Mouse (Mus musculus) embryonic facial prominence, embryonic 10.5 days (tissue): ENCODE measurements around the gene Arhgap35. TPM values are rescaled to one million over a fixed set of nuclear protein-coding genes. Genes with fewer than 3 reads are reported as not detected.

Source experiments
- DNase-seq: peaks from one replicate; pipeline ENCODE4 v3.0.0-alpha.2; 2017; ENCODE audit warnings: low spot score
- H3K27ac ChIP-seq: fragments of 300-500 bp; sonication (generic); replicated peaks from 2 replicates; pipeline ENCODE4 v1.5.1; 2016; ENCODE audit warnings: mild to moderate bottlenecking
- H3K27me3 ChIP-seq: fragments of 300-500 bp; sonication (generic); replicated peaks from 2 replicates; pipeline ENCODE4 v1.6.1; 2016; ENCODE audit warnings: low read depth, mild to moderate bottlenecking; ENCODE audit not compliant: poor library complexity, severe bottlenecking
- H3K36me3 ChIP-seq: fragments of 300-500 bp; sonication (generic); replicated peaks from 2 replicates; pipeline ENCODE4 v1.6.1; 2016; ENCODE audit warnings: mild to moderate bottlenecking, moderate library complexity
- H3K4me1 ChIP-seq: fragments of 300-500 bp; sonication (generic); 2 replicates; pipeline ENCODE4 v1.6.1; 2016
- H3K4me3 ChIP-seq: fragments of 300-500 bp; sonication (generic); 2 replicates; pipeline ENCODE4 v1.5.1; 2016; ENCODE audit warnings: mild to moderate bottlenecking, moderate library complexity
- H3K9me3 ChIP-seq: fragments of 300-500 bp; sonication (generic); 2 replicates; pipeline ENCODE4 v1.6.1; 2016; ENCODE audit warnings: mild to moderate bottlenecking
- WGBS: fragments of 180-500 bp; shearing (Covaris S2); methylation state at CpG from one replicate; pipeline ENCODE4 v1.1.7; 2016; 5-methylcytosine and 5-hydroxymethylcytosine counted together
- polyA plus RNA-seq: library from polyadenylated mRNA; unstranded; fragments of >200 nt; fragmentation: Nextera tagmentation; extraction: Ambion mirVana; gene quantifications from 2 replicates; pipeline ENCODE4 v1.2.1, GENCODE M21; 2016

The Arhgap35 gene
- polyA plus RNA-seq, 1 experiment from 2014 or later: 32.6 TPM

GRCm38 (mm10) chr7:16591292-16591691 is 23.5 kb downstream of the Arhgap35 start:
- Histone ChIP-seq H3K27ac (no peak overlapping the region), H3K36me3 (peaks cover 35% of the 10 kb centered on the region), H3K9me3 (no peaks in the 10 kb centered on the region), H3K4me3 (no peak overlapping the region), H3K27me3 (no peaks in the 10 kb centered on the region), H3K4me1 (no peaks in the 10 kb centered on the region)
- WGBS: 80% methylated on average over 1 of the region's 1 CpGs
- DNase-seq: no peak

GRCm38 (mm10) chr7:16587649-16588048 is 27.1 kb downstream of the Arhgap35 start:
- no peak for DNase-seq
- H3K36me3 ChIP-seq: peaks cover 13% of the 10 kb centered on the region; the same call in 1 of the 2 replicates
- H3K4me1 ChIP-seq: no peaks in the 10 kb centered on the region
- H3K9me3 ChIP-seq: no peaks in the 10 kb centered on the region
- no peaks in the 10 kb centered on the region for H3K27me3 ChIP-seq
- no peak overlapping the region for H3K27ac ChIP-seq
- WGBS: 92% methylated on average over 3 of the region's 3 CpGs
- H3K4me3 ChIP-seq: no peak overlapping the region

GRCm38 (mm10) chr7:16584384-16584783 is 30.4 kb downstream of the Arhgap35 start:
- H3K4me3 ChIP-seq: no peak overlapping the region
- DNase-seq: no peak
- H3K36me3 ChIP-seq: 0 out of 2 replicates have a peak, but pooled peaks cover 5% of the 10 kb centered on the region
- H3K27me3 ChIP-seq: no peaks in the 10 kb centered on the region
- H3K9me3 ChIP-seq: no peaks in the 10 kb centered on the region
- no peak overlapping the region for H3K27ac ChIP-seq
- H3K4me1 ChIP-seq: peaks cover 17% of the 10 kb centered on the region

- 0 out of 2 replicates have a peak, but pooled peaks cover 5% of the 10 kb centered on the region for H3K36me3 ChIP-seq
- peaks cover 17% of the 10 kb centered on the region for H3K4me1 ChIP-seq
- WGBS: 87% methylated on average over 1 of the region's 1 CpGs
- no peak overlapping the region for H3K27ac ChIP-seq
- no peaks in the 10 kb centered on the region for H3K9me3 ChIP-seq
- H3K27me3 ChIP-seq: no peaks in the 10 kb centered on the region
- H3K4me3 ChIP-seq: no peak overlapping the region
- no peak for DNase-seq
Observed at GRCm38 (mm10) chr7:16583775-16584174, 31.0 kb downstream of the Arhgap35 start.

- Histone ChIP-seq H3K27ac (no peak overlapping the region), H3K36me3 (peaks cover 6% of the 10 kb centered on the region; the same call in 1 of the 2 replicates), H3K9me3 (no peaks in the 10 kb centered on the region), H3K4me1 (peaks cover 17% of the 10 kb centered on the region), H3K27me3 (no peaks in the 10 kb centered on the region), H3K4me3 (no peak overlapping the region)
- no peak for DNase-seq
- WGBS: 81% methylated on average over 3 of the region's 3 CpGs
Observed at GRCm38 (mm10) chr7:16582299-16582698, 32.5 kb downstream of the Arhgap35 start.

GRCm38 (mm10) chr7:16581276-16582100 is 33.3 kb downstream of the Arhgap35 start:
- DNase-seq: peak; percentile 20
- H3K27ac ChIP-seq: 0 out of 2 replicates have a peak overlapping the region, but pooled peaks have one; percentile 19
- H3K27me3 ChIP-seq: no peaks in the 10 kb centered on the region
- H3K4me1 ChIP-seq: peaks cover 17% of the 10 kb centered on the region
- H3K36me3 ChIP-seq: peaks cover 11% of the 10 kb centered on the region
- no peak overlapping the region for H3K4me3 ChIP-seq
- H3K9me3 ChIP-seq: no peaks in the 10 kb centered on the region
- 64% methylated on average over 13 of the region's 13 CpGs for WGBS

DNA sequence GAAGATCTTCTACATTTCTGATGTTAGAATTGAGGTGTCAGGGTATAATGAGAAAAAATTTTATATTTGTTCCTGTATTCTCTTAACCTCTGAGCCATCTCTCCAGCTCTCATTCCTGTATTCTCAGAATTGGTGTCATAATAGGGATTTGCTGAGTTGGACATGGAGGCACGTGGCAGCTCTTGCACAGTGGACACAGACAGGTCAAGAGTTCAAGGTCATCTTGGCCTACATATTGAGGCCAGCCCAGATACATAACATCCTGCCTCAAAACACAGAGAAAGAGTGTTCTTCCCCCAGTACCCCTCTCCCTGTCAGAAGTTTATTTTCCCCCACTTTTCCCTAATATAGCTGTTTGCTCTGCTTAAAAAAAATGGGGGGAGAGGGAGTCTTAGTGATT is 38.1 kb downstream of the Arhgap35 start:
- Histone ChIP-seq H3K27me3 (no peaks in the 10 kb centered on the region), H3K27ac (no peak overlapping the region), H3K4me1 (peaks cover 12% of the 10 kb centered on the region), H3K4me3 (no peak overlapping the region), H3K36me3 (peaks cover 7% of the 10 kb centered on the region), H3K9me3 (no peaks in the 10 kb centered on the region)
- 62% methylated on average over 1 of the region's 1 CpGs for WGBS
- DNase-seq: no peak

DNA sequence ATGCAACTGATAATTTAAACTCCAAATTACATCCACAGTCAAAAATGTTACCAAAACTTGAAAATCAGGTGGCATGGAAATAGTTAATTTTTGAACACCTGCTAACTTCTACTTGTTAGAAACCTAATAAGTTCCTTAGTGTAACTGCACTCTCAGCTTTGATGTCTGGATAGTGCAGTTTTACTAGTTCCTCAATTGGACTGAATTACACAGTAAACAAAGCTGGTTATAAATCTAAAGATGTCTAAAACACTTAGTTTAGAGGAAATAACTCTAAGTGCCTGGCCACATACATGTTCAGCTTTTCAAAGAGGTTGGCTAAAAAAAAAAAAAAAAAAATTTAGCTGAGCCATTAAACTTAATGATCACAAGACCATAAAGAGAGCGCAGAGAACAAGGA is 43.6 kb downstream of the Arhgap35 start:
- 93% methylated on average over 1 of the region's 1 CpGs for WGBS
- DNase-seq: no peak
- H3K27me3 ChIP-seq: no peaks in the 10 kb centered on the region
- no peak overlapping the region for H3K4me3 ChIP-seq
- 0 out of 2 replicates have a peak, but pooled peaks cover 3% of the 10 kb centered on the region for H3K4me1 ChIP-seq
- H3K9me3 ChIP-seq: no peaks in the 10 kb centered on the region
- peaks cover 4% of the 10 kb centered on the region; the same call in 1 of the 2 replicates for H3K36me3 ChIP-seq
- H3K27ac ChIP-seq: no peak overlapping the region

- Histone ChIP-seq H3K27me3 (no peaks in the 10 kb centered on the region), H3K4me3 (no peak overlapping the region), H3K4me1 (0 out of 2 replicates have a peak, but pooled peaks cover 3% of the 10 kb centered on the region), H3K27ac (no peak overlapping the region), H3K9me3 (no peaks in the 10 kb centered on the region), H3K36me3 (peaks cover 4% of the 10 kb centered on the region; the same call in 1 of the 2 replicates)
- no peak for DNase-seq
- 88% methylated on average over 1 of the region's 1 CpGs for WGBS
Observed at GRCm38 (mm10) chr7:16570737-16571136, 44.1 kb downstream of the Arhgap35 start.

- Histone ChIP-seq H3K4me3 (no peak overlapping the region), H3K27me3 (no peaks in the 10 kb centered on the region), H3K4me1 (no peaks in the 10 kb centered on the region), H3K36me3 (peaks cover 62% of the 10 kb centered on the region), H3K27ac (no peak overlapping the region), H3K9me3 (no peaks in the 10 kb centered on the region)
- WGBS: 90% methylated on average over 8 of the region's 8 CpGs
- no peak for DNase-seq
Observed at GRCm38 (mm10) chr7:16564491-16564890, 50.3 kb downstream of the Arhgap35 start.

DNA sequence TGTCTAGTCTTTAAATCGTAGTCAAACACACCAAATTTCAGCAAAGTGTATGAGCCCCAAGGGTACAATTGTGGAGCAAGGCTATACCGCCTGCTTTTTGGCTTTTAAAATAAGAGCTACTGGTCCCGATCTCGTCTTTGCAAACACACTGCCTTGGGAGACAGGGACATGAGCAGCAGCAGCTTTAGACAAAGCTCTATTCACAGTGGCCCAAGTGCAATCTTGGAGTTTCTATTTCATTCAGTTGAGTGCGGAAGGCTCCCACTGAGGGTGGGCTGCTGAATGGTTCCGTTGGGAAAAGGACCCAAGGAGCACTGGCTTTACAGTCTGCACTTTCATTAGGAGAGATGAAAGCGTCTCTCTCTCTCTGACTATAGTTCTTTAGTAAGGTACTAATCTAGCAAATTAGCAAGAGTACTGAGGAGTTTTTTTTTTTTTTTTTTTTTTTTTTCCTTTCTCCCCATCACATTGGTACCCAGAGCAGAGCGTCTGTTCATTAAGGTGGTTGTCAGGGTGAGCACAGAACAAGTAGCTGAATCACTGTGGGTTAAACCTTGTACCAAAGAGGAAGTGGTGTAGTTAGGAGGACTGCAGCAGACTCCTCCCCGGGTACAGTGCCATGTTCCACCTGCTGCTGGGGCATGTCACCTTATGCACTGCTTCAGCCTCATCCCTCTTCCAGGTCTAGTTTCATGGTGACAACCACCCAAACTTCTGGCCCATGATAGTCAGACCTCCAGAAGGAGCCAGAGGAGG is 56.8 kb downstream of the Arhgap35 start:
- no peaks in the 10 kb centered on the region for H3K9me3 ChIP-seq
- 54% methylated on average over 9 of the region's 9 CpGs for WGBS
- H3K4me1 ChIP-seq: peaks cover 34% of the 10 kb centered on the region
- no peaks in the 10 kb centered on the region for H3K27me3 ChIP-seq
- peaks cover 67% of the 10 kb centered on the region for H3K36me3 ChIP-seq
- DNase-seq: no peak
- H3K27ac ChIP-seq: no peak overlapping the region
- H3K4me3 ChIP-seq: no peak overlapping the region

- Histone ChIP-seq H3K36me3 (peaks cover 67% of the 10 kb centered on the region), H3K9me3 (no peaks in the 10 kb centered on the region), H3K4me3 (no peak overlapping the region), H3K27me3 (no peaks in the 10 kb centered on the region), H3K27ac (no peak overlapping the region), H3K4me1 (peaks cover 34% of the 10 kb centered on the region)
- DNase-seq: peak; percentile 14
- WGBS: 46% methylated on average over 4 of the region's 4 CpGs
Observed at GRCm38 (mm10) chr7:16557251-16557650, 57.5 kb downstream of the Arhgap35 start.
